18 mouse cellular contexts compared by ENCODE assay signal in genomic region chr8:105988546-105988945, GRCm38 (mm10). TPM values are rescaled to one million over a fixed set of nuclear protein-coding genes. Genes with fewer than 3 reads are reported as not detected.
"Had no signal": no experiment of that assay in that cellular context is flagged by ENCODE, and none has a peak within 500 bp of the region (broad histone marks: within the 10 kb centered on the region; RNA-seq: fewer than 3 reads in every experiment).

No protein-coding gene starts in this region.

- DNase-seq: cerebellum, adult 8-10 months; cerebellum, adult 9-10 months; cerebellum, adult 9-11 months; embryo, embryonic 11 days; forebrain, postnatal 0 days; gastrocnemius, adult 2 months; gastrocnemius, postnatal 10 days; gastrocnemius, postnatal 14 days; gastrocnemius, postnatal 25 days; gastrocnemius, postnatal 36 days; heart, adult 18-20 months; heart, adult 2 months had no signal

RNA-seq across cellular contexts. Expression of gene Dpep3, which starts 9.3 kb away (rescaled TPM):
- total RNA-seq: common myeloid progenitor, adult 5-6 weeks; forebrain, postnatal 0 days; gastrocnemius, adult 18-20 months; gastrocnemius, adult 8-10 months; gastrocnemius, postnatal 10 days; gastrocnemius, postnatal 14 days; gastrocnemius, postnatal 25 days; gastrocnemius, postnatal 36 days; gastrocnemius, postnatal 4 days; granulocyte monocyte progenitor cell, adult 5-6 weeks; heart, adult 18-20 months; heart, adult 2 months; heart, adult 8-10 months had no signal

RNA-seq across cellular contexts. Expression of gene Dpep2nb, which starts 17.2 kb away (rescaled TPM):
- total RNA-seq: forebrain, postnatal 0 days; gastrocnemius, adult 18-20 months; gastrocnemius, adult 2 months; gastrocnemius, adult 8-10 months; gastrocnemius, postnatal 10 days; gastrocnemius, postnatal 14 days; gastrocnemius, postnatal 25 days; gastrocnemius, postnatal 36 days; gastrocnemius, postnatal 4 days; granulocyte monocyte progenitor cell, adult 5-6 weeks; heart, adult 18-20 months; heart, adult 2 months; heart, adult 8-10 months had no signal
